Mouse (Mus musculus) stomach, postnatal 0 days (tissue): Measurements from ENCODE around the gene Hspb1.

ENCODE experiments used
- CTCF ChIP-seq: IDR thresholded peaks from 2 replicates; pipeline ENCODE4 v1.5.1; 2016; ENCODE audit warnings: antibody characterized with exemption, low read depth, mild to moderate bottlenecking, moderate library complexity
- EP300 ChIP-seq: optimal IDR thresholded peaks from 2 replicates; pipeline ENCODE3; 2016; ENCODE audit warnings: antibody characterized with exemption

GRCm38 (mm10) chr5:135852421-135852820, 35.3 kb upstream of the Hspb1 start:
- TF ChIP-seq CTCF: no peak
- TF ChIP-seq EP300: no peak
